7 mouse cellular contexts compared by ENCODE assay signal in the genomic region with DNA sequence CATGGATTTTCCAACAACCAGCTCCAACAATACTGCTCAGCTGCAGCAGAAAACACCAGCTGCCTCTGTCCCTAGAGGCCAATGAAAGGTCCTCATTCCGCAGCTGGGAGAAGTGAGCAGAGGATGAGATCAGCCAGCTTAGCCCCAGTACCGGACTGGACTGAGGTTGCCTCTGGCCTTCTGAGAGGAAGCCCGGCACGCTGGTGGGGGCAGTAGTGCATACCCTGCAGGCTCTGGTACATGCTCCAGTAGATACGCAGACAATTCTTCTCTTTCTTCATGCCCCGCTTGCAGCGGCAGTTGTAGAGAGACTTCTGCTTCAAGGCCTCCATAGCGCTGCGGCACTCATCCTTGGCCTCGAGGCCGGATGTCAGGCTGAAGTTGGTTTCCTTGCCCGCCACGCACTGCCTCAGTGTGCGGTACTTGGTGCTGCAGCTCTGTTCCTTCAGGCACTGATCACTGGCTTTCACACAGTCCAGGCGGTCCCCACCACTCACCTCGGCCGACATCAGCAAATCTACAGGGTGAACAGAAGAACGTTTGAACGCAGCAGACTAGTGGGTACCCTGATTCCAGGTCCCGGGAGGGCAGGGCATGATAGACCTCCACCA. TPM values are rescaled to one million over a fixed set of nuclear protein-coding genes. Genes with fewer than 3 reads are reported as not detected.
A peak's percentile ranks its signal among the peaks of the same experiment; 100 is the strongest.
DNase-seq lines count a peak whose midpoint lies in the region; ATAC-seq and TF ChIP-seq lines count a peak whose summit lies in the region.

No protein-coding gene starts in this region.

- no peak overlapping the region for H3ac ChIP-seq in C2C12 (ENCODE audit: control insufficient read depth, insufficient read length, low read depth)

- no peak for TF ChIP-seq CTCF in C2C12 (IDR thresholded peaks at IDR 0.05; ENCODE audit: control insufficient read depth, insufficient read depth, insufficient read length)
- TF ChIP-seq CTCF in gastrocnemius, adult 2 months (IDR thresholded peaks at IDR 0.05), result no peak
- no peak for TF ChIP-seq CTCF in liver, embryonic 14.5 days (IDR thresholded peaks at IDR 0.05; ENCODE audit: low read depth)

- TF ChIP-seq EP300 in liver, embryonic 14.5 days (IDR thresholded peaks at IDR 0.05; ENCODE audit: low read depth), result no peak

- H3K27ac ChIP-seq in gastrocnemius, adult 2 months, result peak overlapping the region; percentile 56
- H3K27ac ChIP-seq in hindbrain, embryonic 12.5 days, result peak overlapping the region; percentile 83
- H3K27ac ChIP-seq in liver, embryonic 14.5 days, result no peak overlapping the region

- no peaks in the 10 kb centered on the region for H3K36me3 ChIP-seq in C2C12 (ENCODE audit: control insufficient read depth, insufficient read depth)
- no peaks in the 10 kb centered on the region for H3K36me3 ChIP-seq in hindbrain, embryonic 12.5 days
- no peaks in the 10 kb centered on the region for H3K36me3 ChIP-seq in liver, embryonic 14.5 days (replicated peaks; ENCODE audit: control insufficient read depth, insufficient read depth, low read depth)

- no peak overlapping the region for H3K4me3 ChIP-seq in C2C12 (ENCODE audit: insufficient read depth, poor library complexity, severe bottlenecking)
- peak overlapping the region; percentile 72 for H3K4me3 ChIP-seq in gastrocnemius, adult 2 months
- peak overlapping the region; percentile 56 for H3K4me3 ChIP-seq in hindbrain, embryonic 12.5 days
- H3K4me3 ChIP-seq in liver, embryonic 14.5 days (ENCODE audit: insufficient read depth in 1 of 2, low read depth in 2 of 2, low read length in 2 of 2), result no peak overlapping the region; a peak in 1 of 4 replicates

- H3K79me3 ChIP-seq in C2C12 (ENCODE audit: low read depth), result no peaks in the 10 kb centered on the region

- DNase-seq in T-cell, adult 2 months (ENCODE audit: low spot score), result peak; percentile 7
- DNase-seq in gastrocnemius, adult 2 months, result peak; percentile 56
- no peak for DNase-seq in liver, embryonic 14.5 days (ENCODE audit: low read depth in 3 of 3, low spot score in 3 of 3)
- peak; percentile 17 for DNase-seq in right cerebral cortex, postnatal 14 days
- no peak for DNase-seq in ovary, adult 18-20 months (ENCODE audit: low spot score)

- ATAC-seq in hindbrain, embryonic 12.5 days (ENCODE audit: low FRiP score), result no peak
- ATAC-seq in liver, embryonic 14.5 days (ENCODE audit: insufficient read depth), result no peak

- peak overlapping the region; percentile 67 for H3K9ac ChIP-seq in hindbrain, embryonic 12.5 days
- H3K9ac ChIP-seq in liver, embryonic 14.5 days (replicated peaks), result no peak overlapping the region

- no peaks in the 10 kb centered on the region for H3K9me3 ChIP-seq in hindbrain, embryonic 12.5 days (replicated peaks)
- H3K9me3 ChIP-seq in liver, embryonic 14.5 days (ENCODE audit: control insufficient read depth, low read length), result no peaks in the 10 kb centered on the region

- WGBS in hindbrain, embryonic 12.5 days, result 2% methylated on average over 20 of the region's 20 CpGs
- 3% methylated on average over 20 of the region's 20 CpGs for WGBS in liver, embryonic 14.5 days (ENCODE audit: insufficient replicate concordance)

- no peaks in the 10 kb centered on the region for H3K79me2 ChIP-seq in C2C12 (ENCODE audit: control insufficient read depth, insufficient read depth)

- peak overlapping the region; percentile 88 for H3K4me2 ChIP-seq in hindbrain, embryonic 12.5 days (replicated peaks)
- H3K4me2 ChIP-seq in liver, embryonic 14.5 days (ENCODE audit: low read depth), result peak overlapping the region; percentile 56

- H3K27me3 ChIP-seq in C2C12 (ENCODE audit: control insufficient read depth, insufficient read depth, insufficient read length), result no peaks in the 10 kb centered on the region
- H3K27me3 ChIP-seq in hindbrain, embryonic 12.5 days, result peaks cover 24% of the 10 kb centered on the region
- H3K27me3 ChIP-seq in liver, embryonic 14.5 days (ENCODE audit: control insufficient read depth, insufficient read depth, low read length), result peaks cover 45% of the 10 kb centered on the region

- intact Hi-C loops in gastrocnemius, adult 2 months (cut with DNase I), result loop anchor here (5.0 kb wide), 1 partner anchor 156 kb away; no protein-coding TSS in a partner anchor

- H3K4me1 ChIP-seq in hindbrain, embryonic 12.5 days, result peaks cover 61% of the 10 kb centered on the region
- no peaks in the 10 kb centered on the region for H3K4me1 ChIP-seq in liver, embryonic 14.5 days (replicated peaks; ENCODE audit: control insufficient read depth in 2 of 2, insufficient read depth in 2 of 2, low read length in 1 of 2)

TF ChIP-seq in C2C12, 6 proteins besides CTCF, POLR2A, EP300 and RAD21:
- TF ChIP-seq MAX (IDR thresholded peaks at IDR 0.05), result no peak
- TF ChIP-seq CEBPB (IDR thresholded peaks at IDR 0.05; ENCODE audit: low read depth), result no peak
- no peak for TF ChIP-seq FOSL1 (IDR thresholded peaks at IDR 0.05; ENCODE audit: insufficient read depth, low read length, poor library complexity, severe bottlenecking)
- peak; percentile 76 for TF ChIP-seq MYOD1 (IDR thresholded peaks at IDR 0.05; ENCODE audit: control insufficient read depth, insufficient read length, low read depth)
- no peak for TF ChIP-seq USF1 (IDR thresholded peaks at IDR 0.05; ENCODE audit: low read depth)
- no peak for TF ChIP-seq MYOG (IDR thresholded peaks at IDR 0.05; ENCODE audit: control insufficient read depth, extremely low read depth, insufficient read length)

RNA-seq across cellular contexts. Expression of a gene that starts 2.7 kb away (rescaled TPM):
- 16.8 TPM for polyA plus RNA-seq in C2C12 (2012; fragmentation: generic; extraction: Trizol)
- total RNA-seq in gastrocnemius, adult 2 months (2021), result 1 to 10 TPM; 3.0 to 4.0 TPM
- 59.8 and 65.1 TPM in 2 replicates for polyA plus RNA-seq in hindbrain, embryonic 12.5 days (2016; fragmentation: Nextera tagmentation; extraction: Ambion mirVana)
- polyA plus RNA-seq in liver, embryonic 14.5 days (2012; rRNA removed), result 2.7 and 2.9 TPM in 2 replicates
- 3.8 and 4.6 TPM in 2 replicates for polyA plus RNA-seq in liver, embryonic 14.5 days (2014; fragmentation: Nextera tagmentation; extraction: Ambion mirVana)

RNA-seq across cellular contexts. Expression of a gene that starts 58.7 kb away (rescaled TPM):
- not detected for polyA plus RNA-seq in C2C12 (2012; fragmentation: generic; extraction: Trizol)
- not detected for total RNA-seq in gastrocnemius, adult 2 months (2021)
- not detected in 2 replicates for polyA plus RNA-seq in hindbrain, embryonic 12.5 days (2016; fragmentation: Nextera tagmentation; extraction: Ambion mirVana)
- polyA plus RNA-seq in liver, embryonic 14.5 days (2012; rRNA removed), result not detected in 2 replicates
- polyA plus RNA-seq in liver, embryonic 14.5 days (2014; fragmentation: Nextera tagmentation; extraction: Ambion mirVana), result not detected in 2 replicates

Comparison
In these comparisons a context has a peak if more than half of its experiments do, and no peak if none do; other contexts are left out.
1. H3K4me3 ChIP-seq: peak in gastrocnemius, adult 2 months (single experiment) and hindbrain, embryonic 12.5 days (single experiment); none in C2C12 (single experiment) and liver, embryonic 14.5 days (0 of 2).
2. DNase-seq: peak in T-cell, adult 2 months (single experiment), gastrocnemius, adult 2 months (single experiment) and right cerebral cortex, postnatal 14 days (single experiment); none in liver, embryonic 14.5 days (0 of 3) and ovary, adult 18-20 months (single experiment).